Mouse (Mus musculus): Measurements from ENCODE around the gene Ankrd22.

DNA sequence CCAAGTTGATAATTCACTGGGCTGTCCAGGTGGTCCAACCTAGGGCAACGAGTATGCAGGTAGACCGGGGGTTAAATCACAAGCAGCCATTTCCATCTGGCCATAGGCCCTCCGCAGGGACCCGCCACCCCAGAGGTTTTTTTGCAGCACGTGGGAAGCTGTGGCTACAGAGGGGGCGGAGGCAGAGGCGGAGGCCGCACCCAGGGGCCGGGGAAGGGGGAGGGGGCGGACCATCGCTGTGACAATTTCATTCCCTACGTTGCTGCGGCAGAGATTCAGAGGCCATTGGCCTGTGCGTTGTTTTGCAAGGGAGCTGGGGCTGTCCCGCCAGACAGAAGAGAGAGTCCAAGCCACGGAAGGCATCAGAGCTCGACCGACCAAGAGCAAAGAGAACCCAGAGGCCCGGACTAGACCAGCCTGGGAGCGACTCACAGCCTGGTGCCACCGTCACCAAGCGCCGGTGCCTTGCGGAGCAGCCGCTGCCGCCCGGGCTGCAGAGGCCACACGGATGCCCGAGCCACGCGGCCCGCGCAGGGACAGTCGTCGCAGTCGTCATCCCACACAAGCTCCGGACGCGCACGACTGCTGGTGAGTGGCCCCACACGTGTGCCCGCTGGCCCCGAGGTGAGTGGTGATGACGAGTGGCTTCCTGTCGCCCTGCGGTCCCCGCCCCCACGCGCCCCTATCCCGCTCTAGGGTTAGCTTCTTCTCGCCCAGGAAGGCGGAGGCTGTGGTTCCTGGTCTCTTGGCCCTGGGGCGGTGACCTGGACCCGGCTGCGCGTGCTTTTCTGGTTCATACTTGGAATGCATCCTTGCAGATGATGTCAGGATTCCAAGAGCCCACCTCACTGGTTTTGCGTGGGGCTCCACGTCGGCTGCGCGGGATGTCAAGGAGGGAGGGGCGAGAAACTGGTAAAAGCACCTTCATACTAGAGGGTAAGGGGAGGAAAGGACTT is 26.4 kb upstream of the Ankrd22 start, which contains the start of gene Stambpl1:
- TF ChIP-seq CTCF (IDR thresholded peaks at IDR 0.05; ENCODE audit: low read depth) (no peak), EP300 (IDR thresholded peaks at IDR 0.05; ENCODE audit: low read depth) (no peak)

Measured in liver, embryonic 14.5 days (tissue).